Mouse (Mus musculus): ENCODE data around the gene Ahnak.

GRCm38 (mm10) chr19:8944062-8944461 is 45.0 kb upstream of the Ahnak start:
- TF ChIP-seq ZC3H11A (IDR thresholded peaks at IDR 0.05; ENCODE audit: borderline replicate concordance, low read depth, low read length) (no peak), CHD2 (IDR thresholded peaks at IDR 0.05; ENCODE audit: low read depth, low read length) (no peak), HCFC1 (IDR thresholded peaks at IDR 0.05; ENCODE audit: borderline replicate concordance, insufficient read depth, low read length) (no peak), ZNF384 (IDR thresholded peaks at IDR 0.05; ENCODE audit: low read depth, low read length) (no peak), MAFK (IDR thresholded peaks at IDR 0.05; ENCODE audit: insufficient read depth, low read depth, low read length) (no peak)

Data from ES-E14 (cell line).